Mouse (Mus musculus) myocyte (in vitro differentiated cells): ENCODE data around the gene Ttll5. TPM values are rescaled to one million over a fixed set of nuclear protein-coding genes. Genes with fewer than 3 reads are reported as not detected.

ENCODE experiments used
- H3K27me3 ChIP-seq: one replicate; pipeline ENCODE4 v1.6.1; 2011; ENCODE audit not compliant: control insufficient read depth, insufficient read depth, insufficient read length
- H3K36me3 ChIP-seq: one replicate; pipeline ENCODE4 v1.6.1; 2011; ENCODE audit not compliant: control insufficient read depth, insufficient read depth
- H3K4me2 ChIP-seq: one replicate; pipeline ENCODE4 v1.6.1; 2011; ENCODE audit warnings: low read depth, control low read depth
- H3K4me3 ChIP-seq: one replicate; pipeline ENCODE4 v1.5.1; 2011; ENCODE audit warnings: mild to moderate bottlenecking, control low read depth, moderate library complexity
- H3K79me2 ChIP-seq: one replicate; pipeline ENCODE4 v1.6.1; 2011; ENCODE audit not compliant: control insufficient read depth, insufficient read depth
- H3ac ChIP-seq: one replicate; pipeline ENCODE4 v1.6.1; 2011; ENCODE audit not compliant: control insufficient read depth, insufficient read length
- CEBPB ChIP-seq: IDR thresholded peaks from 2 replicates; pipeline ENCODE4 v1.6.1; 2011; ENCODE audit warnings: mild to moderate bottlenecking, moderate library complexity; ENCODE audit not compliant: poor library complexity, insufficient read depth, severe bottlenecking
- E2F4 ChIP-seq: IDR thresholded peaks from one replicate; pipeline ENCODE4 v1.6.1; 2011; ENCODE audit warnings: mild to moderate bottlenecking, control low read depth, moderate library complexity; ENCODE audit not compliant: insufficient read depth
- MAX ChIP-seq: IDR thresholded peaks from one replicate; pipeline ENCODE4 v1.6.1; 2011; ENCODE audit warnings: low read depth, mild to moderate bottlenecking, control low read depth
- MYOD1 ChIP-seq, 3 experiments: IDR thresholded peaks; one replicate each; pipeline ENCODE4 v1.6.1; 2011; ENCODE audit warnings: control low read depth in 2 of 3, low read depth in 2 of 3, mild to moderate bottlenecking in 2 of 3, moderate library complexity in 1 of 3; ENCODE audit not compliant: insufficient read length in 2 of 3, control insufficient read depth in 1 of 3
- MYOG ChIP-seq, 3 experiments: IDR thresholded peaks; one replicate each; pipeline ENCODE4 v1.6.1; 2011; ENCODE audit warnings: control low read depth in 2 of 3, low read depth in 2 of 3, mild to moderate bottlenecking in 2 of 3; ENCODE audit not compliant: insufficient read length in 2 of 3, control insufficient read depth in 1 of 3, insufficient read depth in 1 of 3
- POLR2A ChIP-seq: IDR thresholded peaks from one replicate; pipeline ENCODE4 v1.6.1; 2011; ENCODE audit warnings: low read depth, mild to moderate bottlenecking, control low read depth, moderate library complexity; ENCODE audit not compliant: insufficient read length
- POLR2AphosphoS2 ChIP-seq: IDR thresholded peaks from one replicate; pipeline ENCODE4 v1.6.1; 2011; ENCODE audit warnings: low read depth, control low read depth; ENCODE audit not compliant: insufficient read length
- REST ChIP-seq: IDR thresholded peaks from one replicate; pipeline ENCODE4 v1.6.1; 2011; ENCODE audit warnings: mild to moderate bottlenecking, control low read depth, moderate library complexity; ENCODE audit not compliant: insufficient read depth, insufficient read length
- SRF ChIP-seq: IDR thresholded peaks from one replicate; pipeline ENCODE4 v1.6.1; 2011; ENCODE audit warnings: low read depth; ENCODE audit not compliant: control insufficient read depth, insufficient read length
- TCF12 ChIP-seq: IDR thresholded peaks from one replicate; pipeline ENCODE4 v1.6.1; 2011; ENCODE audit warnings: mild to moderate bottlenecking, control low read depth; ENCODE audit not compliant: poor library complexity, insufficient read depth, severe bottlenecking
- TCF3 ChIP-seq: IDR thresholded peaks from one replicate; pipeline ENCODE4 v1.6.1; 2011; ENCODE audit warnings: low read depth, control low read depth; ENCODE audit not compliant: insufficient read length
- USF1 ChIP-seq: IDR thresholded peaks from one replicate; pipeline ENCODE4 v1.6.1; 2011; ENCODE audit warnings: low read depth, mild to moderate bottlenecking, control low read depth, moderate library complexity
- polyA plus RNA-seq: library from polyadenylated mRNA; unstranded; fragments of >200 nt; fragmentation: generic; extraction: Trizol; gene quantifications from one replicate; pipeline ENCODE4 v1.2.1, GENCODE M21; 2012; ENCODE audit warnings: missing spikeins

The Ttll5 gene
- polyA plus RNA-seq, 1 experiment: 36.2 TPM

DNA sequence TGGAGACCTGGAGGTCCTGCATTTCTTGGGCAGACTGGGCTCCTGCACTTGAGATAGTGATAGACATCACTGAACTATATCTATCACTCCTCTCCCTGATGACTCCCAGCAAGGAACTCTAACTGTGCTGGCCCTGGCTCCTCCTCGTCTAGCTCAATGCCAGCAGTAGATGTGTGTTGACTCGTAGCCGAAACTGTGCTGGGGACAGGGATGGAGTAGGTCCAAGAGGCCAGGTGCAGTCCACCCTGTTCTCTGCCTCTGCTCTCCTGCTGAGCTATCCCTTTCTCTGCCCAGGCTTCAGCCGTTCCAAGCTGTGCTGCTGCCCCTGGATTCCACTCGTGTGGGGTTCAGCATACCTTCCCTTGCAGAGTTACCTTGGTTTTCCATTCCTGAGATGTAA, 145.7 kb downstream of the Ttll5 start:
- peak in 1 of 3 experiments; percentile 76 for TF ChIP-seq MYOG (IDR thresholded peaks at IDR 0.05; ENCODE audit: control insufficient read depth in 1 of 3, insufficient read depth in 1 of 3, insufficient read length in 2 of 3, low read depth in 2 of 3)
- no peak for TF ChIP-seq SRF
- TF ChIP-seq MYOD1 (IDR thresholded peaks at IDR 0.05; ENCODE audit: control insufficient read depth in 1 of 3, insufficient read length in 2 of 3, low read depth in 2 of 3): peak in 1 of 3 experiments; percentile 94
- no peaks in the 10 kb centered on the region for H3K36me3 ChIP-seq
- peaks cover 72% of the 10 kb centered on the region for H3K79me2 ChIP-seq
- peak overlapping the region; percentile 61 for H3K4me2 ChIP-seq
- no peaks in the 10 kb centered on the region for H3K27me3 ChIP-seq
- no peak overlapping the region for H3ac ChIP-seq
- no peak overlapping the region for H3K4me3 ChIP-seq

GRCm38 (mm10) chr12:85970803-85971202, 146.3 kb downstream of the Ttll5 start:
- H3K4me2 ChIP-seq: peak overlapping the region; percentile 61
- H3ac ChIP-seq: no peak overlapping the region
- H3K36me3 ChIP-seq: no peaks in the 10 kb centered on the region
- TF ChIP-seq REST (no peak), USF1 (no peak), TCF3 (no peak), SRF (no peak), MYOG (IDR thresholded peaks at IDR 0.05; ENCODE audit: control insufficient read depth in 1 of 3, insufficient read depth in 1 of 3, insufficient read length in 2 of 3, low read depth in 2 of 3) (no peak), POLR2AphosphoS2 (no peak), MAX (no peak), E2F4 (no peak), POLR2A (no peak), TCF12 (no peak)
- peaks cover 73% of the 10 kb centered on the region for H3K79me2 ChIP-seq
- H3K4me3 ChIP-seq: no peak overlapping the region
- H3K27me3 ChIP-seq: no peaks in the 10 kb centered on the region

DNA sequence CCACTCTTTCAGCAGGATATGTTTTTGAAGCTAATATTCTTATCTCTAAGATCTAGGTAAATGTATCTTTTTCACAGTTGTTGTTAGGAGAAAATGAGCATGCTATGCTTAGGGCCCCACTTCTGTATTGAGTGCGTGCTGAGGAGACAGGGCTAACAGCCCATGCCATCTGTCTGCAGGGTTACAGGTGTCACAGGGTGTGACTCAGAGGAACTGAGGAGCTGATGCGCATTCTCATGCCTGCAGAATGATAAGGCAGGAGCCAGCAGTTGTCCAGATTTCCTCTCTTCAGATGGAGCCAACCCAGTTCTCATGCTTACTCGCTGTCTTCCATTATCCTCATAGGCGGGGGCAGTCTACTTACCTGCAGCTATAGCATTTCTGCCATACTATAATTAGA, 147.2 kb downstream of the Ttll5 start:
- Histone ChIP-seq H3K27me3 (no peaks in the 10 kb centered on the region), H3K79me2 (peaks cover 78% of the 10 kb centered on the region), H3ac (no peak overlapping the region), H3K36me3 (no peaks in the 10 kb centered on the region), H3K4me2 (no peak overlapping the region), H3K4me3 (no peak overlapping the region)
- TF ChIP-seq SRF: no peak
- TF ChIP-seq POLR2AphosphoS2: no peak
- peak; percentile 71 for TF ChIP-seq TCF3
- no peak for TF ChIP-seq CEBPB
- peak in 2 of 3 experiments; percentile 76 to 93 for TF ChIP-seq MYOD1 (IDR thresholded peaks at IDR 0.05; ENCODE audit: control insufficient read depth in 1 of 3, insufficient read length in 2 of 3, low read depth in 2 of 3)
- TF ChIP-seq E2F4: no peak
- TF ChIP-seq MAX: no peak
- TF ChIP-seq REST: no peak
- TF ChIP-seq MYOG (IDR thresholded peaks at IDR 0.05; ENCODE audit: control insufficient read depth in 1 of 3, insufficient read depth in 1 of 3, insufficient read length in 2 of 3, low read depth in 2 of 3): peak; percentile 51 to 93 (median 77)
- peak; percentile 69 for TF ChIP-seq TCF12
- no peak for TF ChIP-seq USF1
- TF ChIP-seq POLR2A: no peak

DNA sequence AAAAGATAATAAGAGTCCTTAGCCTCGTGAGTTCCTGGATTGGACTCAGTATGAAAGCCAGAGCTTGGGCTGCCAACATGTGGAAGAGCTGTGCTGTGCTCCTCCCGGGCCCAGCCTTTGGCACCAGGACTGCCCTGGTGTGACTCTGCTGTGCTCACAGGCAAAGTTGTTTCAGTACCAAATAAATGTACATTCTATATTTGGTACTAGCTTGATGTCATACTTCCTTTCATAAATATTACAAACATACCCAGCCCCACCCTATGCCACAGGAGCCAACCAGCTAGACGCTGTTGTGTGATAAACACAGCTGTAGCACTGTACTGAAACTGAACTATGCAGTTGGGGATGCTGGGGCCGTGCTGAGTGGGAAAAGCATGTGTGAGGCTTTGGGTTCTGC, 149.1 kb downstream of the Ttll5 start:
- H3K79me2 ChIP-seq: peaks cover 81% of the 10 kb centered on the region
- TF ChIP-seq USF1 (no peak), TCF12 (peak; percentile 60), POLR2A (peak; percentile 57), SRF (peak; percentile 76), MYOG (IDR thresholded peaks at IDR 0.05; ENCODE audit: control insufficient read depth in 1 of 3, insufficient read depth in 1 of 3, insufficient read length in 2 of 3, low read depth in 2 of 3) (peak in 1 of 3 experiments; percentile 38), MYOD1 (IDR thresholded peaks at IDR 0.05; ENCODE audit: control insufficient read depth in 1 of 3, insufficient read length in 2 of 3, low read depth in 2 of 3) (peak in 2 of 3 experiments; percentile 49 to 64), REST (no peak), MAX (no peak), POLR2AphosphoS2 (peak; percentile 32)
- peak overlapping the region; percentile 75 for H3K4me2 ChIP-seq
- no peak overlapping the region for H3K4me3 ChIP-seq
- no peak overlapping the region for H3ac ChIP-seq
- H3K27me3 ChIP-seq: no peaks in the 10 kb centered on the region
- H3K36me3 ChIP-seq: no peaks in the 10 kb centered on the region

GRCm38 (mm10) chr12:85974030-85974429, 149.6 kb downstream of the Ttll5 start:
- H3K36me3 ChIP-seq: no peaks in the 10 kb centered on the region
- H3K4me3 ChIP-seq: no peak overlapping the region
- TF ChIP-seq MAX: no peak
- peak; percentile 25 for TF ChIP-seq SRF
- TF ChIP-seq E2F4: no peak
- no peak for TF ChIP-seq TCF3
- TF ChIP-seq REST: no peak
- no peak for TF ChIP-seq CEBPB
- peak; percentile 54 to 76 (median 60) for TF ChIP-seq MYOG (IDR thresholded peaks at IDR 0.05; ENCODE audit: control insufficient read depth in 1 of 3, insufficient read depth in 1 of 3, insufficient read length in 2 of 3, low read depth in 2 of 3)
- peak; percentile 40 for TF ChIP-seq TCF12
- peak; percentile 30 to 84 (median 55) for TF ChIP-seq MYOD1 (IDR thresholded peaks at IDR 0.05; ENCODE audit: control insufficient read depth in 1 of 3, insufficient read length in 2 of 3, low read depth in 2 of 3)
- TF ChIP-seq USF1: peak; percentile 73
- TF ChIP-seq POLR2A: peak; percentile 4
- TF ChIP-seq POLR2AphosphoS2: no peak
- H3K4me2 ChIP-seq: peak overlapping the region; percentile 75
- H3K27me3 ChIP-seq: no peaks in the 10 kb centered on the region
- H3ac ChIP-seq: no peak overlapping the region
- H3K79me2 ChIP-seq: peaks cover 77% of the 10 kb centered on the region
